Mouse (Mus musculus) urinary bladder, postnatal 4 days (tissue): Measurements from ENCODE around the gene Brf1.
A peak's percentile ranks its signal among the peaks of the same experiment; 100 is the strongest.

Experiments
- DNase-seq, 2 experiments: peaks; one replicate each; pipeline ENCODE4 v3.0.0; 2021 to 2022; ENCODE audit warnings: low spot score in 2 of 2

Brf1 gene

GRCm38 (mm10) chr12:113000294-113001132 is at the start of gene Brf1:
TSS of gene Brf1 (minus strand) at chr12:113000704.
- peak; percentile 97 to 98 for DNase-seq

GRCm38 (mm10) chr12:113049836-113050235 is 49.3 kb upstream of the Brf1 start:
- DNase-seq, result no peak

GRCm38 (mm10) chr12:113048103-113048502 is 47.6 kb upstream of the Brf1 start:
- no peak for DNase-seq

GRCm38 (mm10) chr12:113046861-113047260 is 46.4 kb upstream of the Brf1 start:
- DNase-seq, result no peak

- DNase-seq, result no peak
Observed at GRCm38 (mm10) chr12:113044916-113045677, 44.6 kb upstream of the Brf1 start.

- no peak for DNase-seq
Observed at GRCm38 (mm10) chr12:113042543-113042942, 42.0 kb upstream of the Brf1 start.

- DNase-seq, result no peak
Observed at GRCm38 (mm10) chr12:113041481-113042439, 41.3 kb upstream of the Brf1 start.

GRCm38 (mm10) chr12:113038414-113038813 is 37.9 kb upstream of the Brf1 start:
- DNase-seq, result no peak

GRCm38 (mm10) chr12:113036996-113037395 is 36.5 kb upstream of the Brf1 start:
- DNase-seq, result no peak

- no peak for DNase-seq
Observed at GRCm38 (mm10) chr12:113035093-113035492, 34.6 kb upstream of the Brf1 start.

- DNase-seq, result peak in 1 of 2 experiments; percentile 54
Observed at GRCm38 (mm10) chr12:113032296-113033250, 32.1 kb upstream of the Brf1 start.

- DNase-seq, result no peak
Observed at GRCm38 (mm10) chr12:113031441-113031840, 30.9 kb upstream of the Brf1 start.

GRCm38 (mm10) chr12:113030993-113031392 is 30.5 kb upstream of the Brf1 start:
- no peak for DNase-seq

GRCm38 (mm10) chr12:113030046-113030445 is 29.5 kb upstream of the Brf1 start:
- no peak for DNase-seq

GRCm38 (mm10) chr12:113028898-113029297 is 28.4 kb upstream of the Brf1 start:
- DNase-seq, result no peak

GRCm38 (mm10) chr12:113028067-113028466 is 27.6 kb upstream of the Brf1 start:
- DNase-seq, result no peak

GRCm38 (mm10) chr12:113027495-113027894 is 27.0 kb upstream of the Brf1 start:
- no peak for DNase-seq

GRCm38 (mm10) chr12:113026557-113026956 is 26.1 kb upstream of the Brf1 start:
- no peak for DNase-seq

- DNase-seq, result no peak
Observed at GRCm38 (mm10) chr12:113023082-113023481, 22.6 kb upstream of the Brf1 start.

GRCm38 (mm10) chr12:113021488-113021887 is 21.0 kb upstream of the Brf1 start:
- DNase-seq, result no peak

- no peak for DNase-seq
Observed at GRCm38 (mm10) chr12:113018763-113019162, 18.3 kb upstream of the Brf1 start.
